Mouse (Mus musculus): ENCODE data around the gene Serac1.

GRCm38 (mm10) chr17:6020636-6021035, 58.9 kb downstream of the Serac1 start:
- TF ChIP-seq CTCF (IDR thresholded peaks at IDR 0.05; ENCODE audit: borderline replicate concordance, extremely low read depth, insufficient read depth, insufficient read length): no peak
- no peak for TF ChIP-seq POLR2A (IDR thresholded peaks at IDR 0.05; ENCODE audit: borderline replicate concordance, extremely low read depth, insufficient read depth, insufficient read length, poor library complexity, severe bottlenecking)
